28 mouse cellular contexts compared by ENCODE assay signal in genomic region chr16:18723186-18723843, GRCm38 (mm10). TPM values are rescaled to one million over a fixed set of nuclear protein-coding genes. Genes with fewer than 3 reads are reported as not detected.
DNase-seq lines count a peak whose midpoint lies in the region; ATAC-seq and TF ChIP-seq lines count a peak whose summit lies in the region.
"Had no signal": no experiment of that assay in that cellular context is flagged by ENCODE, and none has a peak within 500 bp of the region (broad histone marks: within the 10 kb centered on the region; RNA-seq: fewer than 3 reads in every experiment).

No protein-coding gene starts in this region.

- no peaks in the 10 kb centered on the region for H3K9me3 ChIP-seq in heart, embryonic 10.5 days
- H3K9me3 ChIP-seq in lung, embryonic 15.5 days = no peaks in the 10 kb centered on the region
- H3K9me3 ChIP-seq in midbrain, postnatal 0 days (ENCODE audit: low read length) = no peaks in the 10 kb centered on the region
- H3K9me3 ChIP-seq: embryonic facial prominence, embryonic 10.5 days; embryonic facial prominence, embryonic 13.5 days; forebrain, embryonic 12.5 days; forebrain, embryonic 15.5 days; G1E; heart, embryonic 13.5 days; hindbrain, embryonic 12.5 days; hindbrain, embryonic 15.5 days had no signal

- ATAC-seq in lung, embryonic 15.5 days (ENCODE audit: borderline replicate concordance, extremely low read depth, low FRiP score, low TSS enrichment) = no peak
- ATAC-seq in midbrain, postnatal 0 days (ENCODE audit: low FRiP score) = no peak
- ATAC-seq: forebrain, embryonic 15.5 days; Patski had no signal

- H3K4me2 ChIP-seq in lung, embryonic 15.5 days = no peak overlapping the region
- no peak overlapping the region for H3K4me2 ChIP-seq in midbrain, postnatal 0 days (ENCODE audit: low read depth, low read length, poor library complexity, severe bottlenecking)
- H3K4me2 ChIP-seq: embryonic facial prominence, embryonic 13.5 days; forebrain, embryonic 12.5 days; forebrain, embryonic 15.5 days; heart, embryonic 13.5 days; hindbrain, embryonic 12.5 days; hindbrain, embryonic 15.5 days had no signal

- H3K4me1 ChIP-seq in heart, embryonic 10.5 days = no peaks in the 10 kb centered on the region
- H3K4me1 ChIP-seq in lung, embryonic 15.5 days = peaks cover 13% of the 10 kb centered on the region
- no peaks in the 10 kb centered on the region for H3K4me1 ChIP-seq in midbrain, postnatal 0 days (ENCODE audit: insufficient read depth, low read length)
- H3K4me1 ChIP-seq: embryonic facial prominence, embryonic 10.5 days; embryonic facial prominence, embryonic 13.5 days; forebrain, embryonic 12.5 days; forebrain, embryonic 15.5 days; heart, embryonic 13.5 days; hindbrain, embryonic 12.5 days; hindbrain, embryonic 15.5 days had no signal

- TF ChIP-seq CTCF in midbrain, postnatal 0 days (IDR thresholded peaks at IDR 0.05) = no peak

- no peak overlapping the region for H3K27ac ChIP-seq in heart, embryonic 10.5 days
- H3K27ac ChIP-seq in lung, embryonic 15.5 days = 0 out of 2 replicates have a peak overlapping the region, but pooled peaks have one; percentile 35
- H3K27ac ChIP-seq in midbrain, postnatal 0 days (ENCODE audit: low read depth, low read length) = no peak overlapping the region
- H3K27ac ChIP-seq: embryonic facial prominence, embryonic 10.5 days; embryonic facial prominence, embryonic 13.5 days; forebrain, embryonic 12.5 days; forebrain, embryonic 15.5 days; heart, embryonic 13.5 days; hindbrain, embryonic 12.5 days; hindbrain, embryonic 15.5 days had no signal

- WGBS in heart, embryonic 10.5 days = 66% methylated on average over 3 of the region's 3 CpGs
- WGBS in lung, embryonic 15.5 days = 75% methylated on average over 3 of the region's 3 CpGs
- WGBS in midbrain, postnatal 0 days = 86% methylated on average over 3 of the region's 3 CpGs

- H3K9ac ChIP-seq in lung, embryonic 15.5 days = no peak overlapping the region
- no peak overlapping the region for H3K9ac ChIP-seq in midbrain, postnatal 0 days (replicated peaks; ENCODE audit: low read length, poor library complexity, severe bottlenecking)
- H3K9ac ChIP-seq: embryonic facial prominence, embryonic 13.5 days; forebrain, embryonic 12.5 days; forebrain, embryonic 15.5 days; heart, embryonic 13.5 days; hindbrain, embryonic 12.5 days; hindbrain, embryonic 15.5 days had no signal

- no peaks in the 10 kb centered on the region for H3K27me3 ChIP-seq in heart, embryonic 10.5 days (ENCODE audit: insufficient read depth, poor library complexity, severe bottlenecking)
- no peaks in the 10 kb centered on the region for H3K27me3 ChIP-seq in lung, embryonic 15.5 days
- H3K27me3 ChIP-seq in midbrain, postnatal 0 days (ENCODE audit: insufficient read depth, low read length) = no peaks in the 10 kb centered on the region
- H3K27me3 ChIP-seq: forebrain, embryonic 15.5 days; hindbrain, embryonic 12.5 days; hindbrain, embryonic 15.5 days; Patski had no signal

- no peak overlapping the region for H3K4me3 ChIP-seq in heart, embryonic 10.5 days
- no peak overlapping the region for H3K4me3 ChIP-seq in lung, embryonic 15.5 days
- no peak overlapping the region for H3K4me3 ChIP-seq in midbrain, postnatal 0 days (ENCODE audit: low read depth, low read length)
- H3K4me3 ChIP-seq: embryonic facial prominence, embryonic 10.5 days; embryonic facial prominence, embryonic 13.5 days; erythroblast, embryonic 14.5 days; forebrain, embryonic 12.5 days; forebrain, embryonic 15.5 days; heart, embryonic 13.5 days; hindbrain, embryonic 12.5 days; hindbrain, embryonic 15.5 days had no signal

- H3K36me3 ChIP-seq in heart, embryonic 10.5 days = no peaks in the 10 kb centered on the region
- no peaks in the 10 kb centered on the region for H3K36me3 ChIP-seq in lung, embryonic 15.5 days
- H3K36me3 ChIP-seq in midbrain, postnatal 0 days (ENCODE audit: insufficient read depth, low read length) = no peaks in the 10 kb centered on the region
- H3K36me3 ChIP-seq: embryonic facial prominence, embryonic 10.5 days; embryonic facial prominence, embryonic 13.5 days; forebrain, embryonic 12.5 days; forebrain, embryonic 15.5 days; G1E; heart, embryonic 13.5 days; hindbrain, embryonic 12.5 days; hindbrain, embryonic 15.5 days had no signal

- peak; percentile 16 to 20 for DNase-seq in heart, adult 9 months (ENCODE audit: low spot score in 2 of 2)
- no peak for DNase-seq in heart, embryonic 10.5 days (ENCODE audit: low spot score)
- DNase-seq in lung, postnatal 14 days = no peak
- peak; percentile 12 for DNase-seq in brain, adult 2 months (ENCODE audit: low read depth, low spot score)
- peak; percentile 41 for DNase-seq in lung, postnatal 25 days (ENCODE audit: low spot score)
- DNase-seq in midbrain, postnatal 0 days (ENCODE audit: low spot score) = no peak
- DNase-seq: adrenal gland, postnatal 10 days; adrenal gland, postnatal 36 days; B cell, adult 2 months; cerebellum, adult 11 months; cerebellum, adult 2 months; cerebellum, adult 9-11 months; gastrocnemius, postnatal 25 days; heart, postnatal 14 days; heart, postnatal 4 days had no signal

RNA-seq across cellular contexts. Expression of gene Cldn5, which starts 53.3 kb away (rescaled TPM):
- polyA plus RNA-seq in heart, embryonic 10.5 days (2016; fragmentation: Nextera tagmentation; extraction: Ambion mirVana) = 3.2 and 18.4 TPM in 2 replicates
- 117 and 126 TPM in 2 replicates for polyA plus RNA-seq in lung, embryonic 15.5 days (2015; fragmentation: Nextera tagmentation; extraction: Ambion mirVana)
- 139 and 181 TPM in 2 replicates for total RNA-seq in midbrain, postnatal 0 days (2014; rRNA removed)
- 115 and 137 TPM in 2 replicates for polyA plus RNA-seq in midbrain, postnatal 0 days (2015; fragmentation: Nextera tagmentation; extraction: Ambion mirVana)
- total RNA-seq: CH12.LX; common myeloid progenitor, adult 5-6 weeks; G1E had no signal
- polyA plus RNA-seq: Patski had no signal

Comparison
In these comparisons a context has a peak if more than half of its experiments do, and no peak if none do; other contexts are left out.
1. DNase-seq: peak in heart, adult 9 months (2 of 2), brain, adult 2 months (single experiment) and lung, postnatal 25 days (single experiment); none in heart, embryonic 10.5 days (single experiment), lung, postnatal 14 days (single experiment) and midbrain, postnatal 0 days (single experiment).